Comparison of ENCODE assay signal across 8 mouse cellular contexts in the genomic region with DNA sequence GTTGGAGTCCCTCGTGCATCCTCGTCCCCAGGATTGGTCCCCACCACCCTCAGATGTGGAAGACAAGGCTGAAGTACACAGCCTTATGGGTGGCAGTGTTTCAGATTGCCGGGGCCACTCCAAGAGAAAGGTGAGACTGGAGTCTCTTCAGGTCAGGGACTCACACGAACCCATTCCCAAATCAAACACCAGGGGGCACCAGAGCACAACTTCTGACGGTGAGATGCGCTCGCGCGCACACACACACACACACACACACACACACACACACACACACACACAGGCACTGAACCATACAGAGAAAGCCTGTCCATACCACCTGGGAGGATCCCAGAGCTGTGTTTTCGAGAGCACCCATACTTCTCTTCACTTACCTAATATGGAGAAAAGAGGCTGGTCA. TPM values are rescaled to one million over a fixed set of nuclear protein-coding genes. Genes with fewer than 3 reads are reported as not detected.
A peak's percentile ranks its signal among the peaks of the same experiment; 100 is the strongest.
DNase-seq lines count a peak whose midpoint lies in the region; ATAC-seq lines count a peak whose summit lies in the region.

No protein-coding gene starts in this region.

- ATAC-seq in megakaryocyte progenitor cell, adult 5-6 weeks (replicated peaks; ENCODE audit: poor library complexity): peak; percentile 91
- no peak for ATAC-seq in inflammation-experienced regulatory T-cells, adult 6 months

- DNase-seq in Muller cell, postnatal 12 days (ENCODE audit: inconsistent ontology term): peak; percentile 56
- DNase-seq in cerebellum, adult 9-10 months: peak; percentile 78
- DNase-seq in frontal cortex, adult 2 months (ENCODE audit: extremely low spot score in 1 of 2, low spot score in 1 of 2): peak; percentile 35 to 88
- peak; percentile 81 for DNase-seq in hindlimb bud, embryonic 11.5 days (ENCODE audit: extremely low spot score, low read depth, low spot score)
- peak; percentile 75 to 82 for DNase-seq in left cerebral cortex, adult 18-20 months (ENCODE audit: low spot score in 2 of 2)
- DNase-seq in right cerebral cortex, postnatal 25 days: peak; percentile 41

RNA-seq across cellular contexts. Expression of gene Igdcc3, which starts 7.2 kb away (rescaled TPM):
- polyA plus RNA-seq in frontal cortex, adult 2 months (2012; rRNA removed): 2.6 and 3.1 TPM in 2 replicates
- 1 to 10 TPM; 1.4 to 1.7 TPM for total RNA-seq in left cerebral cortex, adult 18-20 months (2021)
- total RNA-seq in megakaryocyte progenitor cell, adult 5-6 weeks (2015): not detected in 2 replicates
- not detected in 2 replicates for total RNA-seq in megakaryocyte progenitor cell, adult 5-6 weeks (2017)
- not detected for polyA plus RNA-seq in inflammation-experienced regulatory T-cells, adult 6 months (2017; shearing (Covaris generic))

RNA-seq across cellular contexts. Expression of gene Igdcc4, which starts 32.5 kb away (rescaled TPM):
- 27.7 and 30.9 TPM in 2 replicates for polyA plus RNA-seq in frontal cortex, adult 2 months (2012; rRNA removed)
- total RNA-seq in left cerebral cortex, adult 18-20 months (2021): 10 to 100 TPM; 28.0 to 30.6 TPM
- total RNA-seq in megakaryocyte progenitor cell, adult 5-6 weeks (2015): 0.02 TPM in 1 of 2 replicates, not detected in the other
- total RNA-seq in megakaryocyte progenitor cell, adult 5-6 weeks (2017): under 0.01 and 0.07 TPM in 2 replicates
- under 1 TPM in 2 of 3 experiments, not detected in 1; 0.24 to 0.28 TPM for polyA plus RNA-seq in inflammation-experienced regulatory T-cells, adult 6 months (2017; shearing (Covaris generic))

Comparison
In these comparisons a context has a peak if more than half of its experiments do, and no peak if none do; other contexts are left out.
1. RNA of gene Igdcc4, which starts 32.5 kb away (total RNA-seq): 28.0 to 30.6 TPM in left cerebral cortex, adult 18-20 months; under 0.01 to 0.07 TPM in megakaryocyte progenitor cell, adult 5-6 weeks; every median in the first group is over 10 times any median in the second.
2. Peak in every context shown above with its lines, with median percentiles within 50 percentile points of each other: DNase-seq.